In the genomic region with DNA sequence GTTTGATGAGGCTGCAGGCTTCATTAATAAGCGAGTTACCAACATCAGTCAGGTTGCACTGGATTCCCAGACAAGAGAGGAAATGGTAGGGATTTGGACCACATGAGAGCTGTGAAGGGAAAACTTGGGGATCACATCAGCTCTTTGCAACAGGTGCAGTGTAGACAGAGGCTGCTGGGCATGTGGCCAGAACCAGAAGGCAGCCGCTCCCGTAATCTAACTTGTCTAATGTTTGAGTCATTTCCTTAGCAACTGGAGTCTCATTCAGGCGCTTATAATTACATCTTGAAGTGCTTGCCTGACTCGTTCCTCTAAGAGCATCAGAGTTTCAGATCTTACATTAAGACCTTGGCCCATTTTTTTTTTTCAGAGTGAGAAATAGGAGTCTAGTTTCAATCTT, we compare ENCODE assay signal across 11 mouse cellular contexts.
DNase-seq lines count a peak whose midpoint lies in the region; ATAC-seq lines count a peak whose summit lies in the region.
"Had no signal": no experiment of that assay in that cellular context is flagged by ENCODE, and none has a peak within 500 bp of the region (broad histone marks: within the 10 kb centered on the region; RNA-seq: fewer than 3 reads in every experiment).

No protein-coding gene starts in this region.

- H3K4me3 ChIP-seq in forebrain, embryonic 14.5 days (ENCODE audit: low read depth, low read length) = no peak overlapping the region
- H3K4me3 ChIP-seq in forebrain, embryonic 10.5 days = no peak overlapping the region
- no peak overlapping the region for H3K4me3 ChIP-seq in kidney, embryonic 16.5 days (ENCODE audit: low read length)
- H3K4me3 ChIP-seq: hindbrain, embryonic 10.5 days; liver, embryonic 13.5 days; midbrain, embryonic 10.5 days had no signal

- H3K4me1 ChIP-seq in forebrain, embryonic 14.5 days (ENCODE audit: control insufficient read depth, insufficient read depth, low read length) = no peaks in the 10 kb centered on the region
- H3K4me1 ChIP-seq in forebrain, embryonic 10.5 days = no peaks in the 10 kb centered on the region
- no peaks in the 10 kb centered on the region for H3K4me1 ChIP-seq in kidney, embryonic 16.5 days (ENCODE audit: insufficient read depth, low read length)
- H3K4me1 ChIP-seq: hindbrain, embryonic 10.5 days; liver, embryonic 13.5 days; midbrain, embryonic 10.5 days had no signal

- 0 out of 2 replicates have a peak, but pooled peaks have one; percentile 12 for ATAC-seq in forebrain, embryonic 14.5 days
- ATAC-seq in frontal cortex, adult (ENCODE audit: low TSS enrichment) = peak; percentile 83
- ATAC-seq in granulocyte monocyte progenitor cell, adult 5-6 weeks (replicated peaks; ENCODE audit: poor library complexity, severe bottlenecking) = no peak
- ATAC-seq in kidney, embryonic 16.5 days (ENCODE audit: low FRiP score, low TSS enrichment) = no peak

- no peak overlapping the region for H3K9ac ChIP-seq in forebrain, embryonic 14.5 days (ENCODE audit: low read length)
- no peak overlapping the region for H3K9ac ChIP-seq in kidney, embryonic 16.5 days (replicated peaks; ENCODE audit: low read length)
- H3K9ac ChIP-seq: liver, embryonic 13.5 days had no signal

- 37% methylated on average over 5 of the region's 5 CpGs for WGBS in forebrain, embryonic 14.5 days
- 86% methylated on average over 5 of the region's 5 CpGs for WGBS in forebrain, embryonic 10.5 days
- WGBS in kidney, embryonic 16.5 days = 45% methylated on average over 5 of the region's 5 CpGs

- H3K27ac ChIP-seq in forebrain, embryonic 14.5 days (ENCODE audit: low read depth, low read length) = no peak overlapping the region
- no peak overlapping the region for H3K27ac ChIP-seq in forebrain, embryonic 10.5 days
- no peak overlapping the region for H3K27ac ChIP-seq in kidney, embryonic 16.5 days (ENCODE audit: low read length)
- H3K27ac ChIP-seq: hindbrain, embryonic 10.5 days; liver, embryonic 13.5 days; midbrain, embryonic 10.5 days had no signal

- no peak overlapping the region for H3K4me2 ChIP-seq in forebrain, embryonic 14.5 days (ENCODE audit: low read length)
- H3K4me2 ChIP-seq in kidney, embryonic 16.5 days (replicated peaks; ENCODE audit: low read depth, low read length) = no peak overlapping the region
- H3K4me2 ChIP-seq: liver, embryonic 13.5 days had no signal

- H3K9me3 ChIP-seq in forebrain, embryonic 14.5 days (replicated peaks; ENCODE audit: control insufficient read depth, low read length) = no peaks in the 10 kb centered on the region
- H3K9me3 ChIP-seq in forebrain, embryonic 10.5 days = no peaks in the 10 kb centered on the region
- no peaks in the 10 kb centered on the region for H3K9me3 ChIP-seq in kidney, embryonic 16.5 days (ENCODE audit: low read length)
- H3K9me3 ChIP-seq: hindbrain, embryonic 10.5 days; liver, embryonic 13.5 days; midbrain, embryonic 10.5 days had no signal

- peak; percentile 55 for DNase-seq in forebrain, embryonic 14.5 days (ENCODE audit: low spot score)
- no peak for DNase-seq in forebrain, embryonic 10.5 days (ENCODE audit: extremely low spot score, low spot score)
- DNase-seq in layer of hippocampus, adult 11-12 months (ENCODE audit: low spot score) = peak; percentile 7
- DNase-seq in layer of hippocampus, adult 9-10 months (ENCODE audit: low spot score) = no peak
- DNase-seq in right cerebral cortex, postnatal 10 days (ENCODE audit: low spot score in 2 of 2) = peak; percentile 50
- DNase-seq: liver, embryonic 13.5 days had no signal

- no peaks in the 10 kb centered on the region for H3K27me3 ChIP-seq in forebrain, embryonic 14.5 days (replicated peaks; ENCODE audit: control insufficient read depth, insufficient read depth, low read length)
- no peaks in the 10 kb centered on the region for H3K27me3 ChIP-seq in forebrain, embryonic 10.5 days (ENCODE audit: poor library complexity, severe bottlenecking)
- no peaks in the 10 kb centered on the region for H3K27me3 ChIP-seq in kidney, embryonic 16.5 days (ENCODE audit: insufficient read depth, low read length)
- H3K27me3 ChIP-seq: liver, embryonic 13.5 days had no signal

- no peaks in the 10 kb centered on the region for H3K36me3 ChIP-seq in forebrain, embryonic 14.5 days (ENCODE audit: control insufficient read depth, insufficient read depth, low read length)
- H3K36me3 ChIP-seq in forebrain, embryonic 10.5 days (replicated peaks) = no peaks in the 10 kb centered on the region
- H3K36me3 ChIP-seq in kidney, embryonic 16.5 days (ENCODE audit: insufficient read depth, low read length) = no peaks in the 10 kb centered on the region
- H3K36me3 ChIP-seq: hindbrain, embryonic 10.5 days; liver, embryonic 13.5 days; midbrain, embryonic 10.5 days had no signal

Comparison
In these comparisons a context has a peak if more than half of its experiments do, and no peak if none do; other contexts are left out.
1. DNase-seq: peak in forebrain, embryonic 14.5 days (single experiment), layer of hippocampus, adult 11-12 months (single experiment) and right cerebral cortex, postnatal 10 days (2 of 2); none in forebrain, embryonic 10.5 days (single experiment) and layer of hippocampus, adult 9-10 months (single experiment).
2. ATAC-seq: peak in forebrain, embryonic 14.5 days (single experiment) and frontal cortex, adult (single experiment); none in granulocyte monocyte progenitor cell, adult 5-6 weeks (single experiment) and kidney, embryonic 16.5 days (single experiment).